Mouse (Mus musculus) embryonic facial prominence, embryonic 13.5 days (tissue): ENCODE data around the gene Dpy19l2. TPM values are rescaled to one million over a fixed set of nuclear protein-coding genes. Genes with fewer than 3 reads are reported as not detected.

Experiments
- ATAC-seq: fragments of 200-750 bp; cut with Nextera tagmentation; 2 replicates; pipeline ENCODE4 v1.8.0; 2017; ENCODE audit warnings: low read depth; ENCODE audit not compliant: insufficient number of reproducible peaks, insufficient read depth, low FRiP score, low TSS enrichment
- H3K27ac ChIP-seq: fragments of 300-500 bp; sonication (generic); 2 replicates; pipeline ENCODE4 v1.5.1; 2015; ENCODE audit warnings: moderate library complexity, mild to moderate bottlenecking, inconsistent platforms
- H3K27me3 ChIP-seq: fragments of 300-500 bp; sonication (generic); 2 replicates; pipeline ENCODE4 v1.6.1; 2015; ENCODE audit warnings: mild to moderate bottlenecking, inconsistent platforms
- H3K36me3 ChIP-seq: fragments of 300-500 bp; sonication (generic); 2 replicates; pipeline ENCODE4 v1.6.1; 2015; ENCODE audit warnings: mild to moderate bottlenecking, inconsistent platforms
- H3K4me1 ChIP-seq: fragments of 300-500 bp; sonication (generic); 2 replicates; pipeline ENCODE4 v1.6.1; 2015; ENCODE audit warnings: inconsistent platforms
- H3K4me2 ChIP-seq: fragments of 300-500 bp; sonication (generic); 2 replicates; pipeline ENCODE4 v1.6.1; 2015; ENCODE audit warnings: moderate library complexity, mild to moderate bottlenecking, inconsistent platforms
- H3K4me3 ChIP-seq: fragments of 300-500 bp; sonication (generic); 2 replicates; pipeline ENCODE4 v1.5.1; 2015; ENCODE audit warnings: mild to moderate bottlenecking, inconsistent platforms
- H3K9ac ChIP-seq: fragments of 300-500 bp; sonication (generic); 2 replicates; pipeline ENCODE4 v1.6.1; 2015; ENCODE audit warnings: mild to moderate bottlenecking, inconsistent platforms
- H3K9me3 ChIP-seq: fragments of 300-500 bp; sonication (generic); 2 replicates; pipeline ENCODE4 v1.6.1; 2016; ENCODE audit warnings: inconsistent platforms
- WGBS: fragments of 180-500 bp; shearing (Covaris S2); methylation state at CpG from one replicate; pipeline ENCODE4 v1.1.7; 2015; ENCODE audit warnings: mixed read lengths; 5-methylcytosine and 5-hydroxymethylcytosine counted together
- polyA plus RNA-seq: library from polyadenylated mRNA; unstranded; fragments of >200 nt; fragmentation: Nextera tagmentation; extraction: Ambion mirVana; gene quantifications from 2 replicates; pipeline ENCODE4 v1.2.1, GENCODE M21; 2015

Dpy19l2 gene
- polyA plus RNA-seq, 1 experiment from 2014 or later: 0.32 TPM

DNA sequence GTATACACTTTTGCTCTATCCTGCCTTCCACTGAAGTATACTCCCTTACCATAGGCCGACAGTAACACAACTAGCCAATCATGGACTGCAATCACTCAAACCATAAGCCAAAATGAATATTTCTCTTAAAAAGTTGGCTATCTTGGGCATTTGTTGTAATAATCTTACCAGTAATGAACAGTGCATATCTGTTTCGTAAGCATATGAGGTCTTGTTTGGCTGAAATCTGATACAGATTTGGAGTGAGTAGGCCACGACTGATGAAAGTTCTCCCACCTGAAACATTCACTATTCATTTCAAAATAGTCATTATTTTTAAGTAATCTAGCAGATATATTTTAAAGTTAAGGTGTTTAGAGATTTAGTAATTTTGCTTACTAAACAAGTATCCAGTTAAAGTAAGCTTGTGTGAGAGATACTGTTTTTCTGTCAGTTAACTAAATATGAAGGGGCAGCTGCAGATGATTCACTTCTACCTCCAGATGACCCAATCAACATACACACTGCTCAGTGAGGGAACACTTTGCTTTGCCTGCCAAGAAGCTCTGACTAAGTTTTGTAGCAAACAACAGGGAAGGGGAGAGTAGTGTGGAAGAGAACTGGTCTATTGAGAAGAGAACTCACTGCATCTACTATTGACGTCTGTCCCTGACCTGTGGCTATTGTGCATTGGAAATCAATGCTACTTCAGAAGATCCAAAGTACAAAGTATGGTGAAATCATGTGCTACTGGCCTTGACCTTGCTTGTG, 184.5 kb downstream of the Dpy19l2 start:
- no peaks in the 10 kb centered on the region for H3K4me1 ChIP-seq
- WGBS: 79% methylated on average over 4 of the region's 4 CpGs
- no peaks in the 10 kb centered on the region for H3K27me3 ChIP-seq
- no peaks in the 10 kb centered on the region for H3K9me3 ChIP-seq
- no peak for ATAC-seq
- H3K4me2 ChIP-seq: no peak overlapping the region
- H3K27ac ChIP-seq: no peak overlapping the region
- no peaks in the 10 kb centered on the region for H3K36me3 ChIP-seq
- no peak overlapping the region for H3K4me3 ChIP-seq
- no peak overlapping the region for H3K9ac ChIP-seq

DNA sequence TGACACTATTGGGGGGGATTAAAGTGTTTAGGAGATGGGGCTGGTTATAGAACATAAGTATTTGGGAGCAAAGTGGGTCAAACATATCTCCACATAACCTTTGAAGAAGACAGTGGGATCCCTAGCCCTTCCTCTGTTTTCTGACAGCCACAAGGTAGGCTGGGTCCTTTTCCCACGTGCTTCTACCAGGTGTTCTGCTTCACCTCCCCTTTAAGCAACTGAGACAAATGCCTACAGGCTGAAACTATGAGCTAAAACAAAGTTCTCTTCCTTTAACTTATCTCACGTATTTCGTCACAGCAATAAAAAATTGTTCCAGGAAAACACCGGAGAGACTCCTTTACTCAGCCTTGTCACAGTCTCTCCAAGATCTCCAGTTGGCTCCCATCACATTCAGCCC, 187.2 kb downstream of the Dpy19l2 start:
- 79% methylated on average over 4 of the region's 4 CpGs for WGBS
- no peaks in the 10 kb centered on the region for H3K36me3 ChIP-seq
- H3K27ac ChIP-seq: no peak overlapping the region
- no peak overlapping the region for H3K4me2 ChIP-seq
- no peaks in the 10 kb centered on the region for H3K4me1 ChIP-seq
- no peak overlapping the region for H3K4me3 ChIP-seq
- no peak overlapping the region for H3K9ac ChIP-seq
- no peaks in the 10 kb centered on the region for H3K27me3 ChIP-seq
- H3K9me3 ChIP-seq: no peaks in the 10 kb centered on the region
- ATAC-seq: no peak

Other genes with a start within 250 kb of the Dpy19l2 start
- 11.7 and 15.0 TPM in 2 replicates for gene Dpy19l1, start 193.2 kb downstream of the Dpy19l2 start, polyA plus RNA-seq
- gene Cypt4, start 71.1 kb downstream of the Dpy19l2 start, polyA plus RNA-seq: not detected in 2 replicates
- 0.10 and 0.56 TPM in 2 replicates for gene Tbx20, start 78.0 kb upstream of the Dpy19l2 start, polyA plus RNA-seq